14 mouse cellular contexts compared by ENCODE assay signal in the genomic region with DNA sequence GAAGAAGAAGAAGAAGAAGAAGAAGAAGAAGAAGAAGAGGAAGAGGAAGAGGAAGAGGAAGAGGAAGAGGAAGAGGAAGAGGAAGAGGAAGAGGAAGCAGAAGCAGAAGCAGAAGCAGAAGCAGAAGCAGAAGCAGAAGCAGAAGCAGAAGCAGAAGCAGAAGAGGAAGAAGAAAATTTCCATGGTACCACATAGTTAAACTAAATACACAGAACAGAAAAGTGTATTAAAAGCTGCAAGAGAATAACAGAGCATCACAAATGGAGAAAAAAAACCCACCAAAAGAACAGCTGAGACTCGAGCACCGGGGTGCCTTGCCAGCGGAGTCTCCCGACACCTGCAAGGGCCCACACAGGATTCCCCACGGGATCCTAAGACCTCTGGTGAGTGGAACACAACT. TPM values are rescaled to one million over a fixed set of nuclear protein-coding genes. Genes with fewer than 3 reads are reported as not detected.
"Had no signal": no experiment of that assay in that cellular context is flagged by ENCODE, and none has a peak within 500 bp of the region (broad histone marks: within the 10 kb centered on the region; RNA-seq: fewer than 3 reads in every experiment).

No protein-coding gene starts in this region.

RNA-seq across cellular contexts. Expression of a gene that starts 1.0 kb away (rescaled TPM):
- total RNA-seq: neutrophil, adult 5-6 weeks had no signal
- polyA plus RNA-seq: neural tube, embryonic 13.5 days; neural tube, embryonic 15.5 days; small intestine, adult 2 months; spleen, adult 2 months; stomach, embryonic 15.5 days; stomach, postnatal 0 days; thymus, adult 2 months; thymus, postnatal 0 days; urinary bladder, adult 2 months had no signal

RNA-seq across cellular contexts. Expression of a gene that starts 56.7 kb away (rescaled TPM):
- total RNA-seq: neutrophil, adult 5-6 weeks had no signal
- polyA plus RNA-seq: neural tube, embryonic 13.5 days; neural tube, embryonic 14.5 days; neural tube, embryonic 15.5 days; small intestine, adult 2 months; spleen, adult 2 months; stomach, embryonic 14.5 days; stomach, embryonic 15.5 days; stomach, embryonic 16.5 days; stomach, postnatal 0 days; testis, adult 2 months; thymus, adult 2 months; thymus, postnatal 0 days; urinary bladder, adult 2 months had no signal
